Mouse (Mus musculus) fibroblast of lung, adult 2 months (primary cell): ENCODE measurements around the gene Ube4b.
"Not testable (repeated sequence)": the region's sequence is repeated elsewhere in the genome, so short reads cannot be mapped to it uniquely, and the experiment has no call there.

Experiments
- DNase-seq: peaks from one replicate; pipeline ENCODE4 v3.0.0-alpha.2; 2011; ENCODE audit warnings: low read depth

The Ube4b gene

GRCm38 (mm10) chr4:149426325-149427199, at the start of gene Ube4b:
TSS of gene Ube4b (minus strand) at chr4:149426749.
- DNase-seq: peak; percentile 83

GRCm38 (mm10) chr4:149475096-149475495, 48.5 kb upstream of the Ube4b start:
- no peak for DNase-seq

- DNase-seq: no peak
These were observed 43.0 kb upstream of the Ube4b start for GRCm38 (mm10) chr4:149469557-149469956.

- DNase-seq: no peak
These were observed 36.9 kb upstream of the Ube4b start for GRCm38 (mm10) chr4:149463435-149463950.

- no peak for DNase-seq
These were observed 35.9 kb upstream of the Ube4b start for GRCm38 (mm10) chr4:149462305-149462971.

GRCm38 (mm10) chr4:149461579-149462304, 35.2 kb upstream of the Ube4b start:
- no peak for DNase-seq

- not testable (repeated sequence) for DNase-seq
These were observed 33.9 kb upstream of the Ube4b start for GRCm38 (mm10) chr4:149460475-149460874.

GRCm38 (mm10) chr4:149459425-149459824, 32.9 kb upstream of the Ube4b start:
- DNase-seq: no peak

GRCm38 (mm10) chr4:149458526-149458925, 32.0 kb upstream of the Ube4b start:
- no peak for DNase-seq

- no peak for DNase-seq
These were observed 31.4 kb upstream of the Ube4b start for GRCm38 (mm10) chr4:149457831-149458430.

- not testable (repeated sequence) for DNase-seq
These were observed 30.6 kb upstream of the Ube4b start for GRCm38 (mm10) chr4:149457163-149457562.

- DNase-seq: no peak
These were observed 28.3 kb upstream of the Ube4b start, which contains the start of gene Rbp7 for GRCm38 (mm10) chr4:149454879-149455278. TSS of gene Rbp7 (minus strand) at chr4:149454978.

- no peak for DNase-seq
These were observed 27.7 kb upstream of the Ube4b start for GRCm38 (mm10) chr4:149454263-149454662.

- no peak for DNase-seq
These were observed 27.1 kb upstream of the Ube4b start for GRCm38 (mm10) chr4:149453656-149454055.

GRCm38 (mm10) chr4:149450636-149451035, 24.1 kb upstream of the Ube4b start:
- DNase-seq: no peak

- no peak for DNase-seq
These were observed 19.8 kb upstream of the Ube4b start for GRCm38 (mm10) chr4:149446309-149446708.

GRCm38 (mm10) chr4:149445868-149446267, 19.3 kb upstream of the Ube4b start:
- no peak for DNase-seq

- DNase-seq: peak; percentile 85
These were observed 18.6 kb upstream of the Ube4b start for GRCm38 (mm10) chr4:149444964-149445701.

GRCm38 (mm10) chr4:149444465-149444864, 17.9 kb upstream of the Ube4b start:
- DNase-seq: no peak

GRCm38 (mm10) chr4:149442436-149442835, 15.9 kb upstream of the Ube4b start:
- DNase-seq: peak; percentile 54

GRCm38 (mm10) chr4:149440576-149440975, 14.0 kb upstream of the Ube4b start:
- no peak for DNase-seq
